Mouse (Mus musculus) forebrain, embryonic 13.5 days (tissue): Measurements from ENCODE around the gene Ptrh1. TPM values are rescaled to one million over a fixed set of nuclear protein-coding genes. Genes with fewer than 3 reads are reported as not detected.

Experiments used
- polyA plus RNA-seq: library from polyadenylated mRNA; unstranded; fragments of >200 nt; fragmentation: Nextera tagmentation; extraction: Ambion mirVana; gene quantifications from 2 replicates; pipeline ENCODE4 v1.2.1, GENCODE M21; 2015

Ptrh1 gene
- polyA plus RNA-seq, 1 experiment from 2014 or later = 4.6 TPM

Other genes with a start within 250 kb of the Ptrh1 start
- gene Fam102a, start 240.5 kb upstream of the Ptrh1 start, polyA plus RNA-seq = 4.5 and 5.2 TPM in 2 replicates
- 127 and 129 TPM in 2 replicates for gene Dpm2, start 204.9 kb upstream of the Ptrh1 start, polyA plus RNA-seq
- 1.7 and 3.4 TPM in 2 replicates for gene Pip5kl1, start 201.0 kb upstream of the Ptrh1 start, polyA plus RNA-seq
- gene 9430097D07Rik, start 200.1 kb upstream of the Ptrh1 start, polyA plus RNA-seq = 0.18 and 0.39 TPM in 2 replicates
- 14.5 and 16.5 TPM in 2 replicates for gene St6galnac4, start 188.7 kb upstream of the Ptrh1 start, polyA plus RNA-seq
- 10.0 and 10.8 TPM in 2 replicates for gene St6galnac6, start 176.1 kb upstream of the Ptrh1 start, polyA plus RNA-seq
- 48.8 and 48.9 TPM in 2 replicates for gene Ak1, start 154.0 kb upstream of the Ptrh1 start, polyA plus RNA-seq
- 20.4 and 21.2 TPM in 2 replicates for gene Eng, start 129.2 kb upstream of the Ptrh1 start, polyA plus RNA-seq
- 14.2 and 15.7 TPM in 2 replicates for gene Fpgs, start 71.6 kb upstream of the Ptrh1 start, polyA plus RNA-seq
- 90.3 and 99.9 TPM in 2 replicates for gene Cdk9, start 62.7 kb upstream of the Ptrh1 start, polyA plus RNA-seq
- gene Sh2d3c, start 54.7 kb upstream of the Ptrh1 start, polyA plus RNA-seq = 23.5 and 29.2 TPM in 2 replicates
- gene 6330409D20Rik, start 34.8 kb upstream of the Ptrh1 start, polyA plus RNA-seq = 1.6 and 2.5 TPM in 2 replicates
- 55.8 and 62.2 TPM in 2 replicates for gene Tor2a, start 18.6 kb upstream of the Ptrh1 start, polyA plus RNA-seq
- 0.43 and 0.48 TPM in 2 replicates for gene Ttc16, start 153 bp upstream of the Ptrh1 start, polyA plus RNA-seq
- gene Cfap157, start 8.6 kb downstream of the Ptrh1 start, polyA plus RNA-seq = 0.45 and 1.4 TPM in 2 replicates
- gene Stxbp1, start 71.5 kb downstream of the Ptrh1 start, polyA plus RNA-seq = 97.5 and 109 TPM in 2 replicates
- 21.1 and 23.7 TPM in 2 replicates for gene Fam129b, start 100.3 kb downstream of the Ptrh1 start, polyA plus RNA-seq
- 111 and 118 TPM in 2 replicates for gene Rpl12, start 185.8 kb downstream of the Ptrh1 start, polyA plus RNA-seq
- 14.8 and 15.5 TPM in 2 replicates for gene Lrsam1, start 185.8 kb downstream of the Ptrh1 start, polyA plus RNA-seq
- gene Slc2a8, start 206.3 kb downstream of the Ptrh1 start, polyA plus RNA-seq = 15.4 and 18.3 TPM in 2 replicates